Mouse (Mus musculus) forebrain, embryonic 14.5 days (tissue): ENCODE measurements around the gene Tm7sf3. TPM values are rescaled to one million over a fixed set of nuclear protein-coding genes. Genes with fewer than 3 reads are reported as not detected.
A peak's percentile ranks its signal among the peaks of the same experiment; 100 is the strongest.

Experiments
- ATAC-seq: fragments of 200-750 bp; cut with Nextera tagmentation; 2 replicates; pipeline ENCODE4 v1.8.0; 2017; ENCODE audit warnings: mild to moderate bottlenecking, moderate library complexity
- DNase-seq: peaks from one replicate; pipeline ENCODE4 v3.0.0-alpha.2; 2015; ENCODE audit warnings: low spot score
- H3K27ac ChIP-seq: fragments of 300-500 bp; sonication (generic); 2 replicates; pipeline ENCODE4 v1.5.1; 2014; ENCODE audit warnings: low read depth, mild to moderate bottlenecking, control low read depth, low read length, moderate library complexity
- H3K27me3 ChIP-seq: fragments of 300-500 bp; sonication (generic); replicated peaks from 2 replicates; pipeline ENCODE4 v1.6.1; 2014; ENCODE audit warnings: low read length, control low read depth, mixed read lengths; ENCODE audit not compliant: control insufficient read depth, insufficient read depth
- H3K36me3 ChIP-seq: fragments of 300-500 bp; sonication (generic); 2 replicates; pipeline ENCODE4 v1.6.1; 2014; ENCODE audit warnings: low read length, control low read depth; ENCODE audit not compliant: control insufficient read depth, insufficient read depth
- H3K4me1 ChIP-seq: fragments of 300-500 bp; sonication (generic); 2 replicates; pipeline ENCODE4 v1.6.1; 2014; ENCODE audit warnings: antibody characterized with exemption, low read length, control low read depth; ENCODE audit not compliant: control insufficient read depth, insufficient read depth
- H3K4me2 ChIP-seq: fragments of 300-500 bp; sonication (generic); 2 replicates; pipeline ENCODE4 v1.6.1; 2014; ENCODE audit warnings: mild to moderate bottlenecking, control low read depth, low read length
- H3K4me3 ChIP-seq: fragments of 300-500 bp; sonication (generic); 2 replicates; pipeline ENCODE4 v1.5.1; 2014; ENCODE audit warnings: low read depth, low read length, control low read depth
- H3K9ac ChIP-seq: fragments of 300-500 bp; sonication (generic); 2 replicates; pipeline ENCODE4 v1.6.1; 2014; ENCODE audit warnings: mild to moderate bottlenecking, low read length, control low read depth, moderate library complexity
- H3K9me3 ChIP-seq: fragments of 300-500 bp; sonication (generic); replicated peaks from 2 replicates; pipeline ENCODE4 v1.6.1; 2016; ENCODE audit warnings: low read length, control low read depth, mixed read lengths; ENCODE audit not compliant: control insufficient read depth
- WGBS: fragments of 180-500 bp; shearing (Covaris S2); extraction: QIAGEN DNeasy Blood & Tissue Kit; methylation state at CpG from one replicate; pipeline ENCODE4 v1.1.7; 2014; 5-methylcytosine and 5-hydroxymethylcytosine counted together
- polyA plus RNA-seq: library from polyadenylated mRNA; unstranded; fragments of >200 nt; fragmentation: Nextera tagmentation; extraction: Ambion mirVana; gene quantifications from 2 replicates; pipeline ENCODE4 v1.2.1, GENCODE M21; 2014

The Tm7sf3 gene
- polyA plus RNA-seq, 1 experiment from 2014 or later = 29.5 TPM

DNA sequence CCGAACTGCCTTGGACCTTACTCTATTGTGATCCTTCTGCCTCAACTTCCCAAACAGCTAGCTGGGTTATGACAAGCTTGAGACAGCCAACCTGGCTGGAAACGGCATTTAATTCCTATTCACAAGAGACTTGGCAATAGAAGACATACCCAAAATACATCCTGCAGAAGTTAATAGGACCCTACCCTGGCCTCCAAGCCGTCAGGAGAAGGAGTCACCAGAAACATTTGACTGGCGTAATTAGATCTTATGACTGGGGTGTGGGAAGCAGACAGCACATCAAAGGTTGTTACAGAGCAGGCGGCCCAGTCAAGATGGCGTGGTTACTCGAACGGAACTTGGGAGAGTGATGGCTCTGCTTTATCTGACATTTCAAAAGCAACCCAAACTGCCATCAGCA, 10.8 kb downstream of the Tm7sf3 start:
- no peak overlapping the region for H3K4me2 ChIP-seq
- DNase-seq (no peak), ATAC-seq (no peak)
- no peaks in the 10 kb centered on the region for H3K36me3 ChIP-seq
- no peak overlapping the region for H3K27ac ChIP-seq
- 81% methylated on average over 8 of the region's 8 CpGs for WGBS
- no peak overlapping the region for H3K9ac ChIP-seq
- H3K4me1 ChIP-seq = peaks cover 10% of the 10 kb centered on the region; the same call in 1 of the 2 replicates
- no peaks in the 10 kb centered on the region for H3K27me3 ChIP-seq
- H3K4me3 ChIP-seq = no peak overlapping the region
- H3K9me3 ChIP-seq = no peaks in the 10 kb centered on the region

DNA sequence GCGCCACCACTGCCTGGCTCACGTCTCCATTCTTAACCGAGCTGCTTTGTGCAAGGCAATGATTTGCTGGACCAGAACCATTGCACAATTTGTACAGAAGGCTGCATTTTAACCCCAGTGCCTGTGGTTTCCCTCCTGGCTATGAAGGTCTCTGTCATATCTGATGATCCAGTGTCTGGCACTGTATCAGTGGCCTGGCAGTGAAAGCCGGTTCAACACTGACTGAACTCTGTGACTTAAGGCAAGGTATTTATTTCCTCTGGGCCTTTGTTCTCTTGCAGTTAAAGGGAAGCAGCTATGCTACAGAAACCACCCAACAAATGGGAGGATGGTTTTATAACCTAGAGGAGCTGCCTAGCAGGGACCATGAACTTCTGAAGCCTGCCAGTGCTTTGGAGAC, 11.7 kb downstream of the Tm7sf3 start:
- Histone ChIP-seq H3K4me3 (no peak overlapping the region), H3K27ac (no peak overlapping the region), H3K9ac (no peak overlapping the region), H3K27me3 (no peaks in the 10 kb centered on the region), H3K36me3 (no peaks in the 10 kb centered on the region), H3K4me2 (no peak overlapping the region), H3K9me3 (no peaks in the 10 kb centered on the region), H3K4me1 (peaks cover 10% of the 10 kb centered on the region; the same call in 1 of the 2 replicates)
- WGBS = 90% methylated on average over 4 of the region's 4 CpGs
- ATAC-seq = no peak
- no peak for DNase-seq

DNA sequence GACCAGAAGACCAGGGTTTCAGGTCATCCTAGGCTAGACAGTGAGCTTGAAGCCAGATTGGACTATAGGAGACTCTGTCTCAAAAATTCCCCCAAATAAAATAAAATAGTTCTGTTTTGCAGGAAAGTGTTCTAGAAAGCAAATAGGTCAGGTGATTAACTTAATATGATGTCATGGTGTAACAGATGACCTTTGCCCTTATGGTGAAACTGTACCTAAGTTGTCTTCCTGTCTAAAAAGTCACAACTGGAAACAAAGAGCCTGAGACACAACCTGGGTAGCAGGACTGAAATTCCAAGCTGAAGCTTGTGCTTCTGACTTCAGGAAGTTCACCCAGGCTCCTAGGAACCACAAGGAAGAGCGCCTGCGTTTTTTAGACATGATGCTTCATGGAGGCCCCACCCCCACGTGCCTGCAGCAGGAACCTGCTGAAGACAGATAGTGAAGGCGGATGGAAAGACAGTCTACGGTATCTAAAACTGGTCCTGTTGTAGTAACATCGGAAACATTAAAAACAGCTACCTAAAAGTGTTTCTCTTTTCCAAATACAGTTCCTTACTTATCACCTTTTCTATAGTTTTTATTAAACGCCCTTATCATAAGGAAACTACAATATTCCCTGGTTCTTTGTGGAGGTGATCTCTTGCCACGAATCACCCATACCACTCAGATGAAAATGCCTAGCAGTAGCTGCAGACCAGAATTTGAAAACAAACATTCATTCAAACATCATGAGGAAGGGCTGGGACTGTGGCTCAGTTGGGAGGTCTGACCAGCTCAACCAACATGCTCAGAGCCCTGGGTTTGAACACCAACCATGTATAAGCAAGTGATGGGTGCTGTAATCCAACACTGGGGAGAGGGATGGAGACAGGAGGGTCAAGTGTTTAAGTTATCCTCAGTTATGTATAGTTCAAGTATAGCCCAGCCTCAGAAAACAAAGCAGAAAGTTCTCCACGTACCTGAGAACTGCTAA, 12.6 kb downstream of the Tm7sf3 start:
- H3K36me3 ChIP-seq = 0 out of 2 replicates have a peak, but pooled peaks cover under 1% of the 10 kb centered on the region
- no peak overlapping the region for H3K27ac ChIP-seq
- H3K4me2 ChIP-seq = no peak overlapping the region
- DNase-seq (no peak), ATAC-seq (no peak)
- H3K9me3 ChIP-seq = no peaks in the 10 kb centered on the region
- H3K27me3 ChIP-seq = no peaks in the 10 kb centered on the region
- peaks cover 10% of the 10 kb centered on the region; the same call in 1 of the 2 replicates for H3K4me1 ChIP-seq
- H3K4me3 ChIP-seq = no peak overlapping the region
- WGBS = 83% methylated on average over 9 of the region's 9 CpGs
- no peak overlapping the region for H3K9ac ChIP-seq

DNA sequence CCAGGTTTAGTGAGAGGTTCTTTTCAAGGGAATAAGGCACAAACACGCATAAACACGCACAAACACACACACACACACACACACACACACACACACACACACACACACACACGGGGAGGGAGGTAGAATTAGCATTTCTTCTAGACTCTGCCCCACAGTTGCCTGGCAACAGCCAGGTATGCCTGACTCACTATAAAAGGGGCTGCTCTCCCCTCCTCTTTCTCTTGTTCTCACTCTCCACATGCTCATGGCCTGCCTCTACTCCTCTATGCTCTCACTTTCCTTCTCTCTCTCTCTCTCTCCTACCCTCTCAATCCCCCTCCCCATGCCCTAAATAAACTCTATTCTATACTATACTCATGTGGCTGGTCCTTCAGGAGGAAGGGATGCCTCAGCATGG, 14.5 kb downstream of the Tm7sf3 start:
- ATAC-seq = peak; percentile 54; the same call in 1 of the 2 replicates
- Histone ChIP-seq H3K9me3 (no peaks in the 10 kb centered on the region), H3K27ac (no peak overlapping the region), H3K4me3 (no peak overlapping the region), H3K36me3 (peaks cover 12% of the 10 kb centered on the region; the same call in 1 of the 2 replicates), H3K9ac (no peak overlapping the region), H3K4me2 (no peak overlapping the region), H3K4me1 (peaks cover 3% of the 10 kb centered on the region; the same call in 1 of the 2 replicates), H3K27me3 (no peaks in the 10 kb centered on the region)
- 67% methylated on average over 3 of the region's 3 CpGs for WGBS
- peak; percentile 20 for DNase-seq

DNA sequence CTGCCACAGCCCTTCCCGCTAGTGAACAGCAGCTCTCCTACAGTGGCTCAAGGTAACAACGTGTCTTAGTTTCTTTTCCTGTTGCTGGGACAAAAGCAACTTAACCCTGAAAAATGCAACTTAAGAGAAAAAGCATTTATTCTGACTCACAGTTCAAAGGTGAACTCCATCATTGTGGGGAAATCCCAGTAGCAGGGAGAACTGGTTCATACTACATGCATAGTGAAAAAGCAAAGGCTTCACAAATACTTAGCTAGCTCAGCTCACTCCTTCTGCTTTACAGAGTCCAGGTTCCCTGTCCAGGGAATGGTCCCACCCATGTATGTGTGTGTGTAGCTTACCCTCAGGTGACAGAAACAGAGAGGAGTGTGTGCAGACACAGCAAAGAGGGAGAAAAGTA, 26.0 kb downstream of the Tm7sf3 start:
- Histone ChIP-seq H3K36me3 (peaks cover 46% of the 10 kb centered on the region), H3K9ac (no peak overlapping the region)
- WGBS = 95% methylated on average over 2 of the region's 2 CpGs

DNA sequence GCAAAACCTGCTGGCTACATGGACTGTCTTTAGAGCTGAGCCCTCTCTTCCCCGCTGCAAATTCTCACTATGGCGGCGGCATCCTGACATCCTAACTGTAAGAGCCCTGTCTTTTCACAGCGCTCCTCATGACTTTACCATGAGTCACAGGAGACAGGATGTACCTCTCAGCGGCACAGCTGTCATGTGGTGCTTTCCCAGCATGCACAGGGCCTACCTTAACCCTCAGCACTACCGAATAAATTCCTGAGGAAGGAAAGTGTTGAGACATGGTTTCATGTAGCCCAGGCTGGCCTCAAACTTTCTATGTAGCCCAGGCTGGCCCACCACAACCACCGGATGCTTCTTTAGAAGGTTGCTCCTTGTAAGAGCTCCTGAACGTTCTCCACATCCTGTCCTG, 26.7 kb downstream of the Tm7sf3 start:
- no peak overlapping the region for H3K9ac ChIP-seq
- H3K4me3 ChIP-seq = no peak overlapping the region
- H3K36me3 ChIP-seq = peaks cover 48% of the 10 kb centered on the region
- no peaks in the 10 kb centered on the region for H3K27me3 ChIP-seq
- no peaks in the 10 kb centered on the region for H3K4me1 ChIP-seq
- 94% methylated on average over 8 of the region's 8 CpGs for WGBS
- no peak overlapping the region for H3K4me2 ChIP-seq
- no peak overlapping the region for H3K27ac ChIP-seq
- no peaks in the 10 kb centered on the region for H3K9me3 ChIP-seq
- ATAC-seq (no peak), DNase-seq (no peak)

More for the DNA sequence above, 26.0 kb downstream of the Tm7sf3 start:
- DNase-seq (no peak), ATAC-seq (no peak)
- Histone ChIP-seq H3K27me3 (no peaks in the 10 kb centered on the region), H3K27ac (no peak overlapping the region), H3K4me1 (no peaks in the 10 kb centered on the region), H3K9me3 (no peaks in the 10 kb centered on the region), H3K4me3 (no peak overlapping the region), H3K4me2 (no peak overlapping the region)

DNA sequence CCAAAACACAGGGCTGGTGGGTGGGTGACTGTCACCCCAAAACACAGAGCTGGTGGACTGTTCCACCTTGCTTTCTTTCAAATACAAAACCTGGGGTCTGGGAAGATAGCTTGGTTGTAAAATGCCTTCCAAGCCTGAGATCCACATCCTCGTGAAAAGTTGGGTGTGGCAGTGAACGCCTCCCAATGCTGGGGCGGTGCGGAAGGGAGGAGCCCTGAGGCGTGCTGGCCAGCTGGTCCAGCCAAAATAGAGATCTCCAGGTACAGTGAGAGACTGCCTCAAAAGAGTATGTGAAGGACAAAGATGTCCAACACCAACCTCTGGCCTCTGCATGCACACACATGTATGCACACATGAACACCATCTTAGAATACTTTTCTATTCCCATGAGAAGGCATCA, 28.1 kb downstream of the Tm7sf3 start:
- Histone ChIP-seq H3K4me1 (no peaks in the 10 kb centered on the region), H3K4me2 (no peak overlapping the region), H3K27ac (no peak overlapping the region), H3K27me3 (no peaks in the 10 kb centered on the region), H3K9ac (no peak overlapping the region), H3K36me3 (peaks cover 50% of the 10 kb centered on the region), H3K9me3 (no peaks in the 10 kb centered on the region), H3K4me3 (no peak overlapping the region)
- WGBS = 92% methylated on average over 5 of the region's 5 CpGs
- no peak for DNase-seq
- no peak for ATAC-seq

DNA sequence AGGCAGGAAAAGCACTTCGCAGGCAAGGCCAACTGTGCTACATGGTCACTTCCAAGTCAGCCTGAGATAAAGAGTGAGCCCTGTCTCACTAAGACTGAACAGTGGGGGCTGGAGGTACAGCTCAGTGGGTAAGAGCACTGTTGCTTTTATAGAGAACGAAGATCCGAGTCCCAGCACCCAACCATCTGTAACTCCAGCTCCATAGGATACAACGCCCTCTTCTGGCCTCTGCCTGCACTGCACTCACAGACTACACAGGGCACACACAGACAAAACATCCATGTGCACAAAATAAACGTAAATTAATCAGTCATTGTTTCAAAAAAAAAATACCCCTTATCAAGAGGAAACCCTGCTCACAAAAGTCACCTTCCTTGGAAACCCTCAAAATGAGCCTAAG, 28.7 kb downstream of the Tm7sf3 start:
- Histone ChIP-seq H3K4me2 (no peak overlapping the region), H3K9me3 (no peaks in the 10 kb centered on the region), H3K4me1 (no peaks in the 10 kb centered on the region), H3K9ac (no peak overlapping the region), H3K27me3 (no peaks in the 10 kb centered on the region), H3K4me3 (no peak overlapping the region), H3K36me3 (peaks cover 56% of the 10 kb centered on the region), H3K27ac (no peak overlapping the region)
- 91% methylated on average over 5 of the region's 5 CpGs for WGBS
- ATAC-seq = no peak
- no peak for DNase-seq

DNA sequence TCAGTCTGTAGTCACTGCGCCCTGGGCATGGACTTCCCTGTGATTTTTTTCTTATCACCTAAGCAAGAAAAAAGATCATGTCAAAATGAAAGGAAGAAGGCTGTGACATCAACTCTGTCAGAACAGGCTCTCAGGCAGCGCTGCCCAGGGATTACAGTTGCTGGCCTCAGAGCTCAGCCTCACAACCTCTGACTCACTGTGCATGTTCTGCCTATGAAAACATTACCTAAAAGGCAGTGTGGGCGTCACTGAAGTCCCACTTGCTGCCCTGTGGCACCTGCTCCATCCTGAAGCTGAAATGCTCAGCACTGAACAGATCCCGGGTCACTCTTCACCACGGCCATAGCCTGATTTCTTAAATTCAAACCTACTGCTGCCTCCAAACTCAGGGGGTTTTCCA, 29.9 kb downstream of the Tm7sf3 start:
- H3K9ac ChIP-seq = no peak overlapping the region
- H3K4me1 ChIP-seq = no peaks in the 10 kb centered on the region
- H3K36me3 ChIP-seq = peaks cover 48% of the 10 kb centered on the region
- 90% methylated on average over 5 of the region's 5 CpGs for WGBS
- no peak overlapping the region for H3K27ac ChIP-seq
- H3K9me3 ChIP-seq = no peaks in the 10 kb centered on the region
- DNase-seq (no peak), ATAC-seq (no peak)
- H3K4me2 ChIP-seq = no peak overlapping the region
- H3K27me3 ChIP-seq = no peaks in the 10 kb centered on the region
- H3K4me3 ChIP-seq = no peak overlapping the region
